Mouse (Mus musculus): ENCODE results near the gene Mrps23. TPM values are rescaled to one million over a fixed set of nuclear protein-coding genes. Genes with fewer than 3 reads are reported as not detected.

Mrps23 gene
- polyA plus RNA-seq (2015; fragmentation: Nextera tagmentation; extraction: Ambion mirVana), result 39.6 and 44.6 TPM in 2 replicates

GRCm38 (mm10) chr11:88203712-88204532 is at the start of gene Mrps23:
Gene Mrps23, plus strand, starts transcription at chr11:88204388.

Other genes with a start within 250 kb of the Mrps23 start
- gene Dynll2, start 216.9 kb upstream of the Mrps23 start, polyA plus RNA-seq (2015; fragmentation: Nextera tagmentation; extraction: Ambion mirVana), result 9.7 and 10.4 TPM in 2 replicates
- gene Srsf1, start 157.0 kb upstream of the Mrps23 start, polyA plus RNA-seq (2015; fragmentation: Nextera tagmentation; extraction: Ambion mirVana), result 145 and 160 TPM in 2 replicates
- gene Vezf1, start 136.1 kb upstream of the Mrps23 start, polyA plus RNA-seq (2015; fragmentation: Nextera tagmentation; extraction: Ambion mirVana), result 13.4 and 15.1 TPM in 2 replicates
- gene Cuedc1, start 106.3 kb upstream of the Mrps23 start, polyA plus RNA-seq (2015; fragmentation: Nextera tagmentation; extraction: Ambion mirVana), result 6.3 and 8.4 TPM in 2 replicates
- not detected in 2 replicates for gene Ccdc182, start 89.7 kb downstream of the Mrps23 start, polyA plus RNA-seq (2015; fragmentation: Nextera tagmentation; extraction: Ambion mirVana)